Mouse (Mus musculus) right cerebral cortex, postnatal 14 days (tissue): ENCODE measurements around the gene Bcl2.

Experiments
- DNase-seq: peaks from one replicate; pipeline ENCODE4 v3.0.0; 2022

Gene Bcl2

DNA sequence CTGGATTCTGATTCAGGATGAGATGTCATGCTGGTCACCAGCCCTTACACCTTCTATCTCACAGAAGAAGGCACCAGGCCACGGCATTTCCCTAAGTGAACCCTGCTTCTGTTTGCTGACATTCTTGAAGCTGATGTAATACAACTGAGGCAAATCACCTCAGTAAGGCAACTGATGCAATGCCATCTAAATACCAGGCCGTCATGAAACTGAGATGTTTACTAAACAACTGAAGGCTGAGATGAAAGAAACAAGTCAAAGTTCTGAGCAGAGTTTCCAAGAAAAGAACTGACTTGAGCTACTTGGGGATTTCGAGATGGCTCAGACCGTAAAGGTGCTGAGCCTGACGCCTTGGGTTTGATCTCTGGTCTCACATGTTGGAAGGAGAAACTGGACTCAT, 97.1 kb downstream of the Bcl2 start:
- no peak for DNase-seq

DNA sequence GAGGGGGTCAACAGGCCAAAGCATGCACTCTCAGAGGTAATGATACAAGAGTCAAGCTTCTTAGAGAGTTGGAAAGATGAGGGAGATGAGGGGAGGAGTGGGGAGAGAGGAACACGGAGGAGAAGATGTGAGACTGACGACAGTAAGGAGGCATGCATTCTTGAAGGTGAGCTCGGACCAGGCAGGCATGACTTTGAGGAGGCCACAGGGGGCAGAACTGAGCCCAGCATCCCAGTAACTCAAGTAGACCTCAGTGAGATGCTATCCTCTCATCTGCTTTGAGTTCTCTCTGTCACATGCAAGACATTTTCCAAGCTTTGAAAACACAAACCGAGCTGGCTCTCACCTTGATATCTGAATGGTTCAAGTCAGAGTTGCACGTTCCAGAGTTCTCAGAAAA, 100.7 kb downstream of the Bcl2 start:
- no peak for DNase-seq

DNA sequence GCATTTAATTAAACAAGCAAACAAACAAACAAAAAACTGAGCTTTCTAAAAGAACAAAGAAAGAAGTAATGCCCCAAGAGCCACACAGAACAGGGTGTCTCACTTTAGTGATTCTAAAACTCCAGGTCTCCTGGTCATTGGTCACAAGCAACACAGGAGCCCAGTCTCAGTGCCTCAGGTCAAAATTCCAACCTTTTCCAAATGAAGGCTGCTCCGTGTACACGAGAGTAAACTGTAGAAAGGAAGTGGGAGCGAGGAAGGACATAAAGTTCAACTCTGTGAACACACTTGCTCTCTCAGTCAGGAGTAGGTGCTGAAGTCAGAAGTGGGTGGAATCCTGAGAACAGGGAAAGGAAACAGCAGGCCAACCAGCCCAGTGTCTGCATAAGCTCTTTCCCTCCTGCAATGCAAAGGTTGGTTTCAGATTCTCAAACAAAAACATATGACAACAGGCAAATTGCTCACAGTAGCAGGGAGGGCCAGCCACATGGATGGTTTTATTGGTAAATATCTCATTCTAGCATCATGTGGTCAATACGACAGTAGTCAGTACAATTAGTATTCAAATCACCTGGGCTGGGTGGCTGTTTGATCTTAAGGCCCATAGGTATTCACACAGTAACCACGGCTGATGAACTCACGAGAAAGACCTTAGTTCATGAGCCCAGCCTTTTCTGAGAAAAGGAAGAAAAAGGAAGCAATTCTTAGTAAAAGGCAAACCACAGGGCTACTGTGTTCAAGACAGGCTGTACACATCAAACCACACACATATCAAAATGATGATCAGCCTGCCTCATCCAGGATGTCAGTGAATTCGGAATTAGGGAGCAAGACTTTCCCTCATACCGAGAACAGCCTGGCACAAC, 101.7 kb downstream of the Bcl2 start:
- no peak for DNase-seq

DNA sequence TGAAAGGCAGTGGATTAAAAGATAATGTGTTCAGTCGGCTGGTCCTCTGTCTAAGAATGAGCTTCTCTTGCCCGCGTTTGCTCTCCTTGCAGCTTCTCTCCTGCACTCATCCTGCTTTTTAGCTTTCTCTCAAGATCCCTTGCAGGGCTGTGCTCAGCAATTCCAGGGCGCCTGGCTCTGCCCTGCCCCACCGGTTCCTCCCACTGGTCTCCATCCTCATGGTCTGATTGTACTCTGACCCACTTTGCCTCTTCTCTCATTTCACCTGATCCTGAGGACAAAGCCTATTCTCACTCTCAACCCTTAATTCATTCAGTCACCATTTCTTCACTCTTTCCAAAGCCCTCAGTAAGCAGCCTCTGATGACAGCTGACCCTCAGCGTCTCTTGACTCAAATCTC, 102.8 kb downstream of the Bcl2 start:
- no peak for DNase-seq

DNA sequence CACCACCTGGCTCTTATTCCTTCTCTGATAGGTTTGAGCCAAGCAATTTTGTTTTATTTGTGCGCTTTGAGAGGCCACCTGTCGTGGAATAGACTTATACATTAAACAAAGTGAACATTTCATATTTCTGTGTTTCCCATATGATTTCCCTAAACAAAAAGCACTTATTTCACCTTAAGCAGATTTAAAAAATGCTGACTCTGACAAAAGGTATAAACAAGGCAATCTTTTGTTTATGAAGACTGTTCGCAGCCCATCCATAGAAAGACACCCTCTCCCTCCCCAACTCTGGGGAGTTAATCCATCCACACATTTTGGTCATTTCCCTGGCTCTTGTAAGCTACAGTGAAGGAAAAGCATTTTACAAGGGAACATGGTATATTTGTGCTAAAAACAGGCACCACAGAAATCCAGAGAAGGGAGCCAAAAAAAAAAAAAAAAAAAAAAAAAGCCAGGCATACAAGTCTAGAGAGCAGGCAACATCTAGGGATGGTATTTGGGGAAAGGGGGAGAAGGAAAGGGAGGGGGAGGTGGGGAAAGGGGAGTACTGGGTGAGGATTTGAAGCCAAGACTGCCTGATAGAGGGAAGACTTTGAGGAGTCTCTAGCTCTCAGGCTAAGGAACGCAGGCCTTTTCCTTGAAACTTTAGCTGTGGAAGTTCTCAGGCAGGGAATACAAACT, 105.8 kb downstream of the Bcl2 start:
- DNase-seq, result no peak

DNA sequence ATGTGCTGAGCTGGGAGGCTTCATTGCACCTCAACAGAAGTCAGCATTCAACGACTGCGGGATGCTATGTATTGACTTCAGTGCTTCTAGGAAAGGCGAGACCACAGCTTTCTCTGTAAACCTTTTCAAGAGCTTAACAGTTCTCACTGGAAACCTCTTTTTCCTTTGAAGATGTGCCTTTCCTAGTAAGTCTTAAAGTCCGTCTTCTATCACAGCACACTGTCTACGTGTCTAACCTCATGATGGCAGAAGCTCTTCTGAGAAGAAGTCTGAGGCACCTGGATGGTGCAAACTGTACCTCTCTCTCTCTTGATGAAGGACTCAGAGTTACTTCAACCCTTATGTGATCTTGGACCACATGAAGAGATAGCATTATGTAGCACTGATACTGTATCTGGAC, 107.1 kb downstream of the Bcl2 start:
- no peak for DNase-seq

DNA sequence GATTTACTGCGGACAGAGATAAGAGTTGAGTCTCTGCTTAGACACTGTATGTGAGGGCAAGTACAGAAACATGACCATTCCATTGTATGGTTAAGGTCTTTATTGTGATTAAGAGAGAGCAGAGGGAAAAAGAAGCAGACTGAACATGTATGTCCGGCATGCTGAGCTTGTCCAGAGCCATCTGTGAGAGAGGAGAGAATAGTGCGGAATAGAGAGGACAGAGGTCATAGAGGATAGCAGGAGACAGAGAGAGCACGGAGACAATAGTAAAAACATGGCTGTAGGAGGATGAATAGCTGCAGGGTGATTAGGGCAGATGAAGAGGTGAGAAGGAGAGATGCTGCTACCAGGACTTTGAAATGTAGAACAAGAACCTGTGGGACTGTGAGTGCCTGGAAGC, 110.7 kb downstream of the Bcl2 start:
- DNase-seq, result no peak

DNA sequence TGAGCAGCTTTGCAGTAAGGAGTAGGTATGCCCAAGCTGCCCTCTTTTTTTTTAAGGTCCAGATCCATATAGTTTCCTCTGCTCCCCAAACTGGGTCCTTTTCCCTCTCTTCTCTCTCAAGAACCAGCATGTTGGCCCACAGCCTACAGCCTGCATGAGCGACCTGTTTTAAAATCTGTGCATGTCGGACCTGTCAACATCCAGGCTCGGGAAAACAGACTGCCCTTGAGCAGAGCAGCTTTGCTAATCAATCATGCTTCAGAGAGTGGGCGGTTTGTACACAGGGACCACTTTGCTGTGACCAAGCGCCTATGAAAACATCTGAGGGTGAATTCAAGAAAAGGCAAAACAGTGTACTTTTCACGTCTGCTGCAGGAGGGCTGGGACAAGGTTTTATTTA, 111.1 kb downstream of the Bcl2 start:
- DNase-seq, result peak; percentile 14

DNA sequence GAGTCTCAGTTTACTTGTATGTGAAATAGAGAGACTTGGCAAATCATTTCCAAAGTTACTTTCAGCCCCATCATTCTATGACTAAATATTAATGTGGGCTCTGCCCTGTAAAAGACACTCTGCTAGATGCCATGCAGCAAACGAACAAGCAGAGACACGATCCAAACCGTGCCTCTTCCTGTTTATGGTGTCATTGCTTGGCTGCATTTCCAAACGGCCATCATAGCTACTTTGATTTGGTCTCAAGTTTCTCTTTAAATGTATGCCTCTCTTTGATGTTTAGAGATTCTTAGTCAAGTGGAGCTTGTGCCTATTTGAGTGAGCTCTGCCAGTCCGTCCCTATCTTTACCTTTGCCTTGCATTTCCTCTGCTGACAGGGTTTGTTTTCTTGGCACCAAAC, 111.5 kb downstream of the Bcl2 start:
- DNase-seq, result no peak

DNA sequence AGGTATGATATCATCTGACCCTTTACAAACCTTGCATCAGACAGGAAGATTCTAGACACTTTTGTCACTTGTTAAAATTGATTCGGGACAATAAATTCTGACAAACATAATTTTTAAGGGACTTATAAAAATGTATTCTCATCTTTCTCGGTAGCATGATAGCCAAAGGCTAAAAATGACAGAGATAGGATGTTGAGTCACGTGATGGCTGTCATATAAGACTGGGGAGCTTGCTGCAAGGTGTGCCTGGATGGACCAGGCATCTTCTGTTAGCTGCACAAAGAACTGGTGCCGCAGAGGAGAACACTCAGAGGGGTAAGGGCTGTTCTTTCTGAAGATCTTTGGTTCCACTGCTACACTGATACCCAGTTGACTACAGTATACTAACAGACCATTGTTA, 112.8 kb downstream of the Bcl2 start:
- no peak for DNase-seq

DNA sequence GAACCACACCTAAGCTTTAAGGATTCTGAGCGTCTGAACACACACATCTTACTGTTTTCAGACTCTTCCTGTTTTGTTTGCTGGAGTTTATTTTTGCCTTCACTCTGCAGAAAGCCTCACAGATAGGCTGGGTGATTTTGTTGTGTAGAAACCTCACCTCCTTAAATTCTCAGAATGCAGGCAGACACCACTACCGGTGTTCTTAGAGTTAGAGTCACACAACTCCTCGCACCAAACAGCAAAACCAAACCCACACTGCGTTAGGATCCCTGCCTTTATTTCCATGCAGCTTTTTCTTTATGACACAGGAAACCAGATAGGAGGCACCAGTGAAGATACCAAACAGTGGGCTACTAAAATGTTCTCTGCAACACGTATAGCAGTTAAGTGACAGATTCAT, 113.2 kb downstream of the Bcl2 start:
- no peak for DNase-seq

DNA sequence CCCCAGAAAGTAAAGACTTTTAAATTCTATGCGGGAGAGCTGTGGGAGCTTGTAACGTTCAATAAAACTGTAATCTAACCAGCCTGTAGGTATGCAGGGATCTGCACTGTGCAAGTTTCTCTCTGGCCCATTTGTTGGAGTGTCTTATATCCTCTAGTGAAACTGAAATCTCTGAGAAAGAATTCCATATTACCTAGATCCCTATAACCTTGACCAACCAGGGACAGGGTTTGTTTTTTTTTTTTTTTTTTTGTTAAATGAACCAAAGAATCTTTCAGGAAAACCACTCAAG, 115.8 kb downstream of the Bcl2 start:
- no peak for DNase-seq

DNA sequence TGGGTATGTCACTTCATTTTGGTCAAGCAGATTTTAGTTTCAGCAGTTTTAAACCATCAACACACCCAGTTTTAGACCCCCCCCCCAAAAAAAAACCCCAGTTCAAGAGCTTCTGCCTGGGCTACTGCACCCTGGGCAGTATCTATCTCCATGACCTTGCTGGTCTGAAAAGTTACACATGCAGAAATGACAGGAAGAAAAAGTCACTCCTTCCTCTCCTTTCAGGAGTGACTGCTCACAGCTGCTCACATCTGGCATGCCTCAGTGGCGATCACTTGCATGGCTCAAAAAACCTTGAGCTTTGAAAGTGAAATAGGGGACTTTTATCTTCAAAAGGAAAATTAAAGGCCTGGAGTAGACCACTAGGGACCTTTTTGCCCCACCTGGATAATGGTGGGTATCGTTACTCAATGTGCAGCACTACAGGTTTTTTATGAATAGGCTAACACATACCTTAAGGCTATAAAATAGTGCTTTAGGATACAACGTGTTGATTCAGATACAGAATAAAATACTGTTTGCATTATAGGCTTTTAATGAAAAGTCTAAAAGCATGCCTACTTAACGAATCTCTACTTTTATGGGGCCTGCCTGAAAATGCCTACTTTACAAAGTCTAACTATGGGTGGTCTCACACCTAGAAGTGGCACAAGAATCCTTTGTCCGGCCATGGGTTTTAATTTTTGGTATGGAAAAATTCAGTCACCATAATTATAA, 116.3 kb downstream of the Bcl2 start:
- DNase-seq, result no peak

DNA sequence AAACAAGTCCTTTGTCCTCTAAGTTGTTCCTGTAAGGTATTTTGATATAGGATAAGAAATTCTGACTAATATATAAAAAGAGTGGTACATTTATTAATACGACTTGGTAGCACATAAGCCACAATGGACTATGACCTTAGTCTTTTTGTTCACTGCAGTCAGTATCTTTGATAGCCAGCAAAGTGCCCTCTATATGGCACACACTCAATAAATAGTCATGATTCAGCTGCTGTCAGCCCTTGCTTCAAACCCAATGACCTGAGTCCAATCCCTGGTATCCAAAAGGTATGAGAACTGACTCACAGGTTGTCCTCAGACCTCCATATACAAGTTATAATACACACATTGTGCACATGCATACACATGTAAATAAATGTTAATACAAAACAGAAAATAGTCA, 117.7 kb downstream of the Bcl2 start:
- no peak for DNase-seq

DNA sequence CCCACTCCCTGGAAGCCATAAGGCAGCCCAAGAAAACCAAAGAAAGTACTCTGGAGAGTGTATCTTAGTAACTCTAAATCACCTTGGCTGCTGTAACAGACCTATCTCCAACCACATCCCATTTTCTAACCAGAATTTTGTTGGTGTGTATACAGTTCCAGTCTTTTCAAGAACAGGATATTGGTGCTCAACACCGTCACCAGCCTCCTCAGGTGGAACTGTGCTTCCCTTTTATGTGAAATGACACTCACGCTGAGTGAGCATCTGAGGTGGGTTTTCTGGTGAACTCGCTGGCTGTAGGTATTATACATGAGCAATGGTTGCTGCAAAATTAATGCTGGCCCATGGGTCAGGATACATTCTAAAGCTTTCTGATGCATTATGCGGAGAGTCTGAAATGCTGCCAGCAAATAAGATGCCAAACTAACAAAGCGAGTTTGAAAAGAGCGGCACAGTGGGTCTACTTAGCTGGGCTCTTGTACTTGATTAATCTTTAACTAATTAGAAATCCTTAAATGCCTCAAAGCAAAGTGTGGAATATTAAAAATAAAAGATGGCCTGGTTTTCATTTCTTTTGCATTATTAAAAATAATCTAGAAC, 118.7 kb downstream of the Bcl2 start:
- DNase-seq, result no peak

DNA sequence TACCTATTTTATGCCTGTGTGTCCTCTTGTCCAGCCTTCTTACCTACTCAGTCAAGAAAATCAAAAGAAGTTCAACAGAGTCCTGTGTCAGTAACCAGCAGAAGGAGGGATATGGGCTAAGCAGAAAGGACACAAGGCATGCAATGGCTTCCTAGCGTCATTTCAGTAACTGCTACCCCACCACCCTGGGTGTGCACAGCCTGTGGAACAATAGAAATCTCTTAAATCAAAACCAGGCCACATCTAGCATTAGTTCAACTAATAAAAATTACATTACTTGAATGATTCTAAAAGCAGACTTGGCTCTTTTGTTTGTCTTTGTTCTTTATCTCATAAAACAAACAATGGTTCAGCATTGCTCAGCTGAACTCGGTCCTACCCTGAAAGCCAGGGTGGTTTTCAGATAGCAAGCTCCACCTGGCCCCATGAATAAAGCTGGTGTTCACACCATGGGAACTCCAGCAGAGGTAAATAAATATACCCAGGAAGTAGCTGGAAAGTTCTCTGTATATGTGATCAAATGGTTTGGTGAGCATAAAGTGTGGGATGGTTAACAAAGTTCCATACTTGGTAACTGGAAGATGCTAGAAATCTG, 122.8 kb downstream of the Bcl2 start:
- DNase-seq, result no peak

DNA sequence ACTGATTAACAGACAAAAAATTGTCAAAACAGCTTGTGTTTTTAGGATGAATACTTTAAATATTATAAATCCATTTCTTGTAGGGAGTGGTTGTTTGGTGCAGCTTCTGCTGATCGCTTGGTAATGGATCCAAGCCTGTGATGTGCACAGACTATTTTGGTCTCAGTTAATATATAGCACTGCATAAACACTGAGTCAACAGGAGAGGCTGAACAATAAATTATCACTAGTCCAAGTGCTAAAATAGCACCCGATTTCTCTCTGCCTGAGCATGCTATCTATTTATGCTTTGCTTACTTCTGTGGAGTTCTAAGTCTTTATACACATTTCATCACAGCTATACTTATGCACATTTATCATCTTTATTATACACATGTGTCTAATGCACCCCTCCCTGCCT, 124.9 kb downstream of the Bcl2 start:
- DNase-seq, result no peak

DNA sequence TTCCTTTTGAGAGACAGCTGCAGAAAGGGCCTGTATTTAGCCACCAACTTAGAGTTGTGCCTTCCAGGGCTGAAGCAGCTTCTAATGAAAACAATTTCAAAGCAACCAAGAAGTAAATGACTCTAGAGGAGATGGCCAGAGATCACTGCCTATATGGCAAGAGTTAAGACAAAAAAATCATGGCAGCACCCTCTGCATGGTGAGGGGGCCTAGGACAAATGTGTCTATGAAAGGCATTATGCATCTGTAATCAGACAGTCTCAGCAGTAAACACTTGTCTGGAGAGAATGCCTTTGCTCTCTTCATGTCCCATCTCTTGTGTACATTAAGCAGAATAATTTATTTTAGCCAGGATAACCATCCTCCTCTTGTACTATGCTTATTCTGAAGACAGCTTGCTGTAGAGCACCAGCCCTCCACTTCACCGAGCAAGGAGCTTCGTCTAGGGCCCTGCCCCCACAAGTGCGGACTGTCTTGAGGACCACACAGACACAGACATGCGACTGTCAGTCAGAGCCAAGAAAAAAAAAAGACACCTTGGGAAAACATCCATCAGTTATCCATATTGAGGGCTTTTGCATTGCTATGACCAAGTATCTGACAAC, 126.1 kb downstream of the Bcl2 start:
- DNase-seq, result no peak

DNA sequence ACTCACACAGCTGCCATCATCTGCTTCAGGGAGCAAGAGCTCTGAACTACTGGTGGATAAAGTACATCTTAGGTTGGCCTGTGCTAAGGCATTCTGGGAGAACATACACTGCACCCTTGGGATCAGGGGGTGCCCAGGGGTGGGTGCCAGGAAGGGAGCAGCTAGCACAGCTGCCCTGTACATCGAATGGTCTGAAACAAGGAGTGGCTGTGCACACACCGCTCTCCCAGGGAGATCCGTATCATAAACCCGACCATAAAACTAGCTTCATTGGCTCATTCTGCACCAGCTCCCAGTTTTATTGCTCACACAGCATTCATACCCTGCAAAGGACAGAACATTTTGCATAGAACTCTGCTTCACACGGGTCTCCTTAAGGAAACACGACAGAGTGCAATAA, 127.3 kb downstream of the Bcl2 start:
- no peak for DNase-seq

DNA sequence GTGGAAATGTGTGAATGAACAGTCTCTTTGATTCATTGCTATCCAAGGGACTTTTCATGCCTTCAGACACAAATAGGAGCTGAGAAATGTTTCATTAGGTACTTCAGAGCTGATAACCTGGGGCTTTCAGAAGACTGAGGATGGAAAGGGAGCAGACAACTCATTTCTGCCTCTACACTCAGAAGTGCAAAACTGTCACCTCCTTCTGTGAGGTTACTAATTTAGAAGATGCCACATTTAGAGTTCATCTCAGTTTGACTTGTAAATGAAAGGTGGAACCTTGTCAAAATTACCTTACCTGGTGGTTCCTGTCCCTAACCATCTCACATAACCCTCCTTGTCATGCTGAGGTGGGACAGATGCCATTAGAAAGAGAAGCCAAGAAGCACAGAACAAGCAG, 128.7 kb downstream of the Bcl2 start:
- no peak for DNase-seq

DNA sequence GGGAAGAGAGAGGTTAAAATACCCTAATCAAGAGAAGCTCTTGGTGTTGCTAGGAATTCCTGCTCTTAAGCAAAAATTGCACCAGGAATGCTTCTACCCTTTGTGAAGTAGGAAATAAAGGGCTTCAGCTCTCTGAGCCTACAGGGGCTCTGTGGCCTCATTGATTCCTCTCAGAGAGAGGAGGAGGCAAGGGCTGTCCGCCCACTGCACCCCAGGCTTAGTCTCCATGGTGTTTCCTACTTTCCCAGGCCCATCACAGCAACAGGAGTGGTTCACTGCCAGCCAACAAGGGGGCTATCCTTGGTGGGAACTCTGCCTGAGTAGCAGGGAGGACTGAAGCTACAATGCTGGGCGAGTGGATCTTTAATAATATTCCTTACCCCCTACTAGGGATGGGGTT, 129.2 kb downstream of the Bcl2 start:
- DNase-seq, result no peak

DNA sequence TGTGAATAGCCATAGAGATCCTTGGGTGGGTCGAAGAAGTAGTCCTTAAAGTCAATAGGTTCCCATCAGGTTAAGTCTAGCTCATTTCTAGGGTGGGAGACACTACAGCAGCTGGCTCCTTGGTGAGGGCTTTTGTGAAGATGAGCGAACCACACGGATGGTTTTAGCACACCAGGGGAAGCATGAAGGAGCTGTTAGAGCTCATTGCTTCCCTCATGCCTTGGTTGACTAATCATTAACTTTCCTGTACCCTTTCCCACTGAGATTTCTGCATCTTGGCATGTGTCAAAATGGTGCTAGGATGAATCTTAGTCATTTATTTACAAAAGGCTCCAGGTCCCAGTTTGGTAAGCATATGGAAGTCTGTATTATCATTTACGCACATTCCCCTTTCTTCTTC, 129.8 kb downstream of the Bcl2 start:
- DNase-seq, result no peak
